Mouse (Mus musculus) cerebellum, adult 11 months (tissue): ENCODE results near the gene AL731706.1.

Experiments
- DNase-seq: peaks from one replicate; pipeline ENCODE4 v3.0.0; 2022

AL731706.1 gene

GRCm38 (mm10) chr2:136834715-136835075 lies 56.5 kb downstream of the AL731706.1 start:
- no peak for DNase-seq

- no peak for DNase-seq
Observed at GRCm38 (mm10) chr2:136833976-136834714, 57.0 kb downstream of the AL731706.1 start.

GRCm38 (mm10) chr2:136832936-136833335 lies 58.3 kb downstream of the AL731706.1 start:
- no peak for DNase-seq
